ENCODE assay signal across 9 mouse cellular contexts in the genomic region with DNA sequence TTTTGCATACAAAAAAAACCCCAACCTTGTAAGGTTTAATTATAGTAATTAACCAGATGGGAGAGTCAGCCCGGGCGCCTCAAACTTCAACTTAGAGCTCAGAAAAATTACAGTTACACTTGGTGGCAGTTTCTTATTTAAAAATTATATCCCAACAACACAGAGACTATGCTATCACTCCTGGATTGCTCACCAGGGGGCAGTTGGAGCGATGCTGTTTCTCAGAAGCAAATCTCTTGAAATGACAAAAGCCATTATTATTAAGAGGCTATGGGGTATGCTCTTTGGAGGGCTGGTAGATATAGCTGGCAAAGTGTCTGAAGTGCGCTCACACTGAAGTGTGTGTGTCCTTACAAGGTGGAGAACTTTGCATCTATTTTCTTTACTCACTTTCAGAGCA. TPM values are rescaled to one million over a fixed set of nuclear protein-coding genes. Genes with fewer than 3 reads are reported as not detected.
DNase-seq lines count a peak whose midpoint lies in the region; ATAC-seq and TF ChIP-seq lines count a peak whose summit lies in the region.
"Had no signal": no experiment of that assay in that cellular context is flagged by ENCODE, and none has a peak within 500 bp of the region (broad histone marks: within the 10 kb centered on the region; RNA-seq: fewer than 3 reads in every experiment).

No protein-coding gene starts in this region.

- H3K27ac ChIP-seq in kidney, embryonic 16.5 days (ENCODE audit: low read length), result no peak overlapping the region
- no peak overlapping the region for H3K27ac ChIP-seq in forebrain, embryonic 14.5 days (ENCODE audit: low read depth, low read length)
- no peak overlapping the region for H3K27ac ChIP-seq in midbrain, embryonic 12.5 days (replicated peaks)

- ATAC-seq in kidney, embryonic 16.5 days (ENCODE audit: low FRiP score, low TSS enrichment), result no peak
- ATAC-seq in forebrain, embryonic 14.5 days, result no peak
- no peak for ATAC-seq in midbrain, embryonic 12.5 days (ENCODE audit: low FRiP score, low read depth)

- no peaks in the 10 kb centered on the region for H3K36me3 ChIP-seq in kidney, embryonic 16.5 days (ENCODE audit: insufficient read depth, low read length)
- no peaks in the 10 kb centered on the region for H3K36me3 ChIP-seq in forebrain, embryonic 14.5 days (ENCODE audit: control insufficient read depth, insufficient read depth, low read length)
- H3K36me3 ChIP-seq in midbrain, embryonic 12.5 days, result no peaks in the 10 kb centered on the region

- no peak for TF ChIP-seq POLR2A in brain, embryonic 14.5 days (IDR thresholded peaks at IDR 0.05; ENCODE audit: borderline replicate concordance, extremely low read depth, insufficient read depth, insufficient read length, poor library complexity, severe bottlenecking)

- H3K27me3 ChIP-seq in kidney, embryonic 16.5 days (ENCODE audit: insufficient read depth, low read length), result no peaks in the 10 kb centered on the region
- no peaks in the 10 kb centered on the region for H3K27me3 ChIP-seq in forebrain, embryonic 14.5 days (replicated peaks; ENCODE audit: control insufficient read depth, insufficient read depth, low read length)
- H3K27me3 ChIP-seq in midbrain, embryonic 12.5 days, result peaks cover 26% of the 10 kb centered on the region

- H3K4me3 ChIP-seq in kidney, embryonic 16.5 days (ENCODE audit: low read length), result peak overlapping the region; percentile 82
- no peak overlapping the region for H3K4me3 ChIP-seq in forebrain, embryonic 14.5 days (ENCODE audit: low read depth, low read length)
- no peak overlapping the region for H3K4me3 ChIP-seq in midbrain, embryonic 12.5 days
- H3K4me3 ChIP-seq: megakaryocyte, embryonic 14.5 days had no signal

- peak overlapping the region; percentile 84 for H3K4me2 ChIP-seq in kidney, embryonic 16.5 days (replicated peaks; ENCODE audit: low read depth, low read length)
- peak overlapping the region; percentile 91; the same call in 1 of the 2 replicates for H3K4me2 ChIP-seq in forebrain, embryonic 14.5 days (ENCODE audit: low read length)
- peak overlapping the region; percentile 95 for H3K4me2 ChIP-seq in midbrain, embryonic 12.5 days (replicated peaks)

- WGBS in kidney, embryonic 16.5 days, result 55% methylated on average over 4 of the region's 4 CpGs
- 40% methylated on average over 4 of the region's 4 CpGs for WGBS in forebrain, embryonic 14.5 days
- WGBS in midbrain, embryonic 12.5 days, result 57% methylated on average over 4 of the region's 4 CpGs

- H3K9me3 ChIP-seq in kidney, embryonic 16.5 days (ENCODE audit: low read length), result no peaks in the 10 kb centered on the region
- H3K9me3 ChIP-seq in forebrain, embryonic 14.5 days (replicated peaks; ENCODE audit: control insufficient read depth, low read length), result no peaks in the 10 kb centered on the region
- H3K9me3 ChIP-seq in midbrain, embryonic 12.5 days, result no peaks in the 10 kb centered on the region

- TF ChIP-seq CTCF in brain, embryonic 14.5 days (IDR thresholded peaks at IDR 0.05; ENCODE audit: borderline replicate concordance, extremely low read depth, insufficient read depth, insufficient read length), result peak; percentile 14; the same call in 1 of the 2 replicates

- H3K9ac ChIP-seq in kidney, embryonic 16.5 days (replicated peaks; ENCODE audit: low read length), result no peak overlapping the region
- H3K9ac ChIP-seq in forebrain, embryonic 14.5 days (ENCODE audit: low read length), result peak overlapping the region; percentile 70; the same call in 1 of the 2 replicates
- H3K9ac ChIP-seq in midbrain, embryonic 12.5 days (replicated peaks), result no peak overlapping the region

- H3K4me1 ChIP-seq in kidney, embryonic 16.5 days (ENCODE audit: insufficient read depth, low read length), result peaks cover 20% of the 10 kb centered on the region
- peaks cover 5% of the 10 kb centered on the region; the same call in 1 of the 2 replicates for H3K4me1 ChIP-seq in forebrain, embryonic 14.5 days (ENCODE audit: control insufficient read depth, insufficient read depth, low read length)
- H3K4me1 ChIP-seq in midbrain, embryonic 12.5 days, result peaks cover 13% of the 10 kb centered on the region

- no peak for DNase-seq in kidney, adult 9 months
- peak; percentile 36 for DNase-seq in brain, embryonic 14.5 days (ENCODE audit: low read depth)
- DNase-seq in forebrain, embryonic 14.5 days (ENCODE audit: low spot score), result peak; percentile 31
- DNase-seq in T-cell, adult 2 months (ENCODE audit: low spot score), result no peak
- no peak for DNase-seq in adrenal gland, adult 18-20 months (ENCODE audit: low spot score in 2 of 2)

RNA-seq across cellular contexts. Expression of a gene that starts 2.5 kb away (rescaled TPM):
- 30.3 and 42.2 TPM in 2 replicates for polyA plus RNA-seq in kidney, embryonic 16.5 days (2015; fragmentation: Nextera tagmentation; extraction: Ambion mirVana)
- 3.9 and 5.9 TPM in 2 replicates for polyA plus RNA-seq in brain, embryonic 14.5 days (2012; rRNA removed)
- polyA plus RNA-seq in forebrain, embryonic 14.5 days (2014; fragmentation: Nextera tagmentation; extraction: Ambion mirVana), result 3.6 and 5.4 TPM in 2 replicates
- 6.4 and 7.1 TPM in 2 replicates for polyA plus RNA-seq in midbrain, embryonic 12.5 days (2016; fragmentation: Nextera tagmentation; extraction: Ambion mirVana)
- total RNA-seq in adrenal gland, adult 18-20 months (2021), result 1 to 10 TPM; 1.2 to 1.9 TPM
- total RNA-seq: MEL had no signal

Comparison
In these comparisons a context has a peak if more than half of its experiments do, and no peak if none do; other contexts are left out.
1. DNase-seq: peak in brain, embryonic 14.5 days (single experiment) and forebrain, embryonic 14.5 days (single experiment); none in kidney, adult 9 months (single experiment), T-cell, adult 2 months (single experiment) and adrenal gland, adult 18-20 months (0 of 2).
2. Peak in every context shown above with its lines, with median percentiles within 50 percentile points of each other: H3K4me2 ChIP-seq.